Mouse (Mus musculus): ENCODE data around the gene Borcs5. TPM values are rescaled to one million over a fixed set of nuclear protein-coding genes. Genes with fewer than 3 reads are reported as not detected.

The Borcs5 gene
- polyA plus RNA-seq, 1 experiment from 2014 or later = 18.4 TPM

DNA sequence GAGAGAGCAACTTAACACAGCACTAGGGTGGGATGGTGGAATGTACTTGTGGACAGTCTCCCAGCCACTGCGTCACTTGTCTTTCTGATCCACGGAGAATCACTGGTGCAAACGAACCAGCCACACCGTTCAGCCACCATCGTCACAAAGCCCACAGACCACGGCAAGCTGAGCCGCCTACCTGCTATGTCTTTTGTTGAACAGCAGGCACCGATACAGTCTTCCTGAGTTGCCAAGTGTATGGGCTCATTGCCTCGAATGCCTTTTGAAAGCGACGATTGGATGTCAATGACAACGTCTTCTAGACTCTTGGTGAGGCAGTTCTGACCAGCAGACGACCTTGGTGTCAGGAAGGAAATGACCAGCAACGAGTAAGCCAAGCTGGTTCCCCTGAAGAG is 17.8 kb upstream of the Borcs5 start:
- TF ChIP-seq EP300 (IDR thresholded peaks at IDR 0.05) (no peak), CTCF (IDR thresholded peaks at IDR 0.05) (no peak)
- ATAC-seq (0 out of 2 replicates have a peak, but pooled peaks have one; percentile 21), DNase-seq (ENCODE audit: low spot score) (no peak)
- Histone ChIP-seq H3K9ac (replicated peaks; ENCODE audit: low read depth) (no peak overlapping the region), H3K4me1 (ENCODE audit: insufficient read depth, low read depth, low read length) (no peaks in the 10 kb centered on the region), H3K36me3 (ENCODE audit: insufficient read depth, low read length) (no peaks in the 10 kb centered on the region), H3K27ac (ENCODE audit: low read length) (no peak overlapping the region), H3K4me2 (replicated peaks; ENCODE audit: low read depth, low read length) (no peak overlapping the region), H3K4me3 (ENCODE audit: low read depth, low read length) (no peak overlapping the region), H3K27me3 (replicated peaks; ENCODE audit: insufficient read depth, low read length) (no peaks in the 10 kb centered on the region), H3K9me3 (ENCODE audit: low read length) (no peaks in the 10 kb centered on the region)
- 68% methylated on average over 14 of the region's 14 CpGs for WGBS

DNA sequence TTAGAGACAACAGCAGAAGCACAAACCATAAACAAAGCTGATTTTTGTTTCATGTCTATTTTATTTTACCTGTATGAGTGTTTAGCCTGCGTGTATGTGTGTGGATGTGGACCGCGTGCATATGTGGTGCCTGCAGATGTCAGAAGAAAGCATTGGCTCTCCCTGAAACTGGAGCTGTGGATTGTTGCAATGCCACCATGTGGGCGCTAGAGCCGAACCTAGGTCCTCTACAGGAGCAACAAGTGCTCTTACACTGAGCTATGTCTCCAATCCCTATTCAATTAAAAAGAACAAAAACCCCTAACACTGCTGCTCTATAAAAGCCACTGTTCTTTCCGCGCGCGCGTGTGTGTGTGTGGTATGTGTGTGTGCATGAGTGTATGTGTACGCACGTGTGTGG is 13.9 kb upstream of the Borcs5 start:
- no peak overlapping the region for H3K9ac ChIP-seq (replicated peaks; ENCODE audit: low read depth)
- H3K9me3 ChIP-seq (ENCODE audit: low read length) = no peaks in the 10 kb centered on the region
- H3K36me3 ChIP-seq (ENCODE audit: insufficient read depth, low read length) = no peaks in the 10 kb centered on the region
- ATAC-seq (no peak), DNase-seq (ENCODE audit: low spot score) (no peak)
- WGBS = 76% methylated on average over 12 of the region's 12 CpGs
- H3K27ac ChIP-seq (ENCODE audit: low read length) = no peak overlapping the region
- H3K4me2 ChIP-seq (replicated peaks; ENCODE audit: low read depth, low read length) = no peak overlapping the region
- no peaks in the 10 kb centered on the region for H3K4me1 ChIP-seq (ENCODE audit: insufficient read depth, low read depth, low read length)
- TF ChIP-seq CTCF (IDR thresholded peaks at IDR 0.05) = no peak
- H3K27me3 ChIP-seq (replicated peaks; ENCODE audit: insufficient read depth, low read length) = no peaks in the 10 kb centered on the region
- H3K4me3 ChIP-seq (ENCODE audit: low read depth, low read length) = no peak overlapping the region

DNA sequence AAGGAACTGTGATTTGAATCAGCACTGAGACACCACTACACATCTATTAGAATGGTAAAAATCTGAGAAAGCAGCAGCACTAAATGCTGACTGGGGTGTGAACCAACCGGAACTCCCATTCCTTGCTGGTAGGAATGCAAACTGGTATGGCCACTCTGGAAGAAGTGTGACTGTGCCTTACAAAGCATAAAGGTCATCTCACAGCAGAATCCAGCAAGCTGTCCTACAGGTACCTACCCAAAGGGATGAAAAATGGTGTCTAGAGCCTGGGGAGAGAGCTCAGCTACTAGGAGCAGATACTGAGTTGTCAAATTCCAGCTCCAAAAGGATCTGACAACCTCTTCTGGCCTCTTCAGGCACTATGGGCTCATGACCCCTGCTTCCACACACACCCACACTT is 12.7 kb upstream of the Borcs5 start:
- no peak for DNase-seq (ENCODE audit: low spot score)
- no peak overlapping the region for H3K27ac ChIP-seq (ENCODE audit: low read length)
- no peaks in the 10 kb centered on the region for H3K9me3 ChIP-seq (ENCODE audit: low read length)
- no peaks in the 10 kb centered on the region for H3K36me3 ChIP-seq (ENCODE audit: insufficient read depth, low read length)
- no peak overlapping the region for H3K9ac ChIP-seq (replicated peaks; ENCODE audit: low read depth)
- no peak for TF ChIP-seq CTCF (IDR thresholded peaks at IDR 0.05)
- no peak for TF ChIP-seq EP300 (IDR thresholded peaks at IDR 0.05)
- no peak for ATAC-seq
- WGBS = 65% methylated on average over 1 of the region's 1 CpGs
- H3K27me3 ChIP-seq (replicated peaks; ENCODE audit: insufficient read depth, low read length) = no peaks in the 10 kb centered on the region
- H3K4me1 ChIP-seq (ENCODE audit: insufficient read depth, low read depth, low read length) = no peaks in the 10 kb centered on the region
- no peak overlapping the region for H3K4me2 ChIP-seq (replicated peaks; ENCODE audit: low read depth, low read length)
- H3K4me3 ChIP-seq (ENCODE audit: low read depth, low read length) = no peak overlapping the region

DNA sequence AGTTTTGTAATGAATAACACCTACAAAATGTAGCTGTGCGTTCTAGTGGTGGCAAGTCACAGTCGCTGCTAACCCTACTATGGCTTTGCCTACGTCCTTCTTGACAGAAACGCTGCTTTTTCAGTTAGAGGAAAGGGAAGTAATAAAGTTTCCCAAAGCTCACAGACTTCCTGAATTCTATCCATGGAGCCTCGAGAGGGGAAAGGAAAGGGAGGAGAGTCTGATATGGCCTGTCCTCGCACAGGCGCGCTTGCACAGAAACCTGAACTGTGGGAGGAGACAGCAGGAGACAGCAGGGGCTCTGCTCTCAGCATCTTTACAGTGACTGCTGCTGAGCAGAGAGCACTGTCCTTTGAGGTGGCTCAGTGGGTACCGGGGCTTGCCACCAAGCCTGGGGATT is 8.9 kb upstream of the Borcs5 start:
- Histone ChIP-seq H3K4me3 (ENCODE audit: low read depth, low read length) (no peak overlapping the region), H3K36me3 (ENCODE audit: insufficient read depth, low read length) (no peaks in the 10 kb centered on the region), H3K4me2 (replicated peaks; ENCODE audit: low read depth, low read length) (no peak overlapping the region), H3K9me3 (ENCODE audit: low read length) (no peaks in the 10 kb centered on the region), H3K9ac (replicated peaks; ENCODE audit: low read depth) (no peak overlapping the region), H3K27ac (ENCODE audit: low read length) (no peak overlapping the region), H3K27me3 (replicated peaks; ENCODE audit: insufficient read depth, low read length) (no peaks in the 10 kb centered on the region), H3K4me1 (ENCODE audit: insufficient read depth, low read depth, low read length) (no peaks in the 10 kb centered on the region)
- ATAC-seq (no peak), DNase-seq (ENCODE audit: low spot score) (no peak)
- WGBS = 56% methylated on average over 9 of the region's 9 CpGs
- no peak for TF ChIP-seq CTCF (IDR thresholded peaks at IDR 0.05)
- TF ChIP-seq EP300 (IDR thresholded peaks at IDR 0.05) = no peak

DNA sequence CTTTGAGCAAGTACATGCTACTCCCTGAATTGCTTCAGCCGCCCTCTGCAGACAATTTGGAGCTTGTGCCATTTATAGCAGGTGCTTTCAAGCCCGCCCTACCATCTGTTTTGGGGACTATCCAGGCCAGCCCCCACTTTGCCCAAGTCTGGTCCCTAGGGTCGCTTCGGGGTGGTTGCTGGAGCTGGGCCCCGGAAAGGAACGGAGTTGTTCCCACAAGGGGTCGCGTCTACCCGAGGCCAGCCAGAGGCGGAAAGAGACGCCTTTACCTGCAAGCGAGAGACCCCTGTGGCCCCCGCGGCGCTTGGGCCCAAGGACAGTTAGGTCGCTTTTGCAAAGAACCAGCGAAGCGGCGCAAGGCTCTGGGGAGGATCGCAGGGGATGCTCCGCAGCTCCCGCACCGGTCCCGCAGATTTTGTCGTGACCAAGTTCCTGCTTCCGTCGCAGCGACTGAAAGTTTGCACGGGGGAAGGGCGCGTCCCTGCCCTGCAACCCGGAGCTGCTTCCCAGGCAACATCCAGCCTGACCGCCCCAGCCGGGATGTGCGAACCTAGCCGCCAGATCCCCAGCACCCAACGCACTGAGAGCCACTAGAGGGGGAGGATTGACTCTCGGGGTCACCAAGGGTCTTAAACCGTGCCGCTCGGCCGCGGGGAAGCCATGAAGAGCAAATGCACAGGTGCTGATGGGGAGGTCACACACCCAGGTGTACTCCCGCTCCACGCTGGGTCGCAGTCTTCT is 7.2 kb upstream of the Borcs5 start, which contains the start of gene Mansc1:
TSS of gene Mansc1 (minus strand) at position 542 of the 741 bp plus-strand sequence.
- Histone ChIP-seq H3K4me3 (ENCODE audit: low read depth, low read length) (peak within 1 kb of the TSS; percentile 58), H3K27ac (ENCODE audit: low read length) (peak within 1 kb of the TSS; percentile 58; the same call in 1 of the 2 replicates), H3K36me3 (ENCODE audit: insufficient read depth, low read length) (no peaks in the 10 kb centered on the region), H3K9me3 (ENCODE audit: low read length) (no peaks in the 10 kb centered on the region), H3K4me1 (ENCODE audit: insufficient read depth, low read depth, low read length) (no peaks in the 10 kb centered on the region), H3K9ac (replicated peaks; ENCODE audit: low read depth) (peak within 1 kb of the TSS; percentile 58), H3K4me2 (replicated peaks; ENCODE audit: low read depth, low read length) (peak within 1 kb of the TSS; percentile 90), H3K27me3 (replicated peaks; ENCODE audit: insufficient read depth, low read length) (no peaks in the 10 kb centered on the region)
- TF ChIP-seq EP300 (IDR thresholded peaks at IDR 0.05) (no peak), CTCF (IDR thresholded peaks at IDR 0.05) (peak; percentile 19)
- WGBS = under 1% methylated on average over 46 of the region's 46 CpGs
- peak; percentile 70 for DNase-seq (ENCODE audit: low spot score)
- peak; percentile 78 for ATAC-seq

DNA sequence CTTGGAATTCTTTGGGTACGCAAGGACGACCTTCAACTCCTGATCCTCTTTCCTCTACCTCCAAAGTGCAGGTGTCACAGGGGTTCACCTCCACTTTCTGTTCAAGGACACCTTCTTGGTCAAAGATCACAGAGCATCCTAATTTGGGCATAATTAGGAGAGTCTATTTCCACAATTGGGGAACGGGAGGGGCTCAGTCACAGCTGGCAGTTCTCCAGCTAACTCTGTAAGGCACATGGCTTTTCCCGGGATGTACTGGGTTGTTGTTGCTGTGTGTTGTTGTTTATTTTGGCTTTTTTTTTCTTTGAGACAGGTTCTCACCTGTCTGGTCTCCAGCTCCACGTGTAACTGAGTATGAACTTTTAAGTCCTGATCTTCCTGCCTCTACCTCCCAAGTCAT is 6.6 kb upstream of the Borcs5 start:
- no peak for TF ChIP-seq CTCF (IDR thresholded peaks at IDR 0.05)
- no peak for TF ChIP-seq EP300 (IDR thresholded peaks at IDR 0.05)
- Histone ChIP-seq H3K4me1 (ENCODE audit: insufficient read depth, low read depth, low read length) (no peaks in the 10 kb centered on the region), H3K4me3 (ENCODE audit: low read depth, low read length) (peak overlapping the region; percentile 58), H3K9ac (replicated peaks; ENCODE audit: low read depth) (no peak overlapping the region), H3K27me3 (replicated peaks; ENCODE audit: insufficient read depth, low read length) (no peaks in the 10 kb centered on the region), H3K27ac (ENCODE audit: low read length) (no peak overlapping the region), H3K36me3 (ENCODE audit: insufficient read depth, low read length) (no peaks in the 10 kb centered on the region), H3K4me2 (replicated peaks; ENCODE audit: low read depth, low read length) (peak overlapping the region; percentile 90), H3K9me3 (ENCODE audit: low read length) (no peaks in the 10 kb centered on the region)
- WGBS = 27% methylated on average over 5 of the region's 5 CpGs
- no peak for DNase-seq (ENCODE audit: low spot score)
- no peak for ATAC-seq

All from lung, postnatal 0 days (tissue).